Mouse (Mus musculus): ENCODE data around the gene Fam71e1. TPM values are rescaled to one million over a fixed set of nuclear protein-coding genes. Genes with fewer than 3 reads are reported as not detected.

The Fam71e1 gene
- total and polyA plus RNA-seq, 3 experiments = 1.2 to 2.0 TPM; not detected in 1

- no peak overlapping the region for H3K27ac ChIP-seq (ENCODE audit: control insufficient read depth, low read depth, low read length)
- no peak for DNase-seq (ENCODE audit: low read depth, low spot score)
- no peaks in the 10 kb centered on the region for H3K9me3 ChIP-seq (replicated peaks; ENCODE audit: insufficient read depth, low read length)
- H3K36me3 ChIP-seq (ENCODE audit: control insufficient read depth in 1 of 2, insufficient read depth in 2 of 2, low read length in 2 of 2) = no peaks in the 10 kb centered on the region
- H3K4me3 ChIP-seq (ENCODE audit: control insufficient read depth in 1 of 2, insufficient read depth in 1 of 2, low read depth in 2 of 2, low read length in 2 of 2) = no peak overlapping the region
- H3K9ac ChIP-seq (ENCODE audit: control insufficient read depth, low read depth, low read length, poor library complexity, severe bottlenecking) = no peak overlapping the region
- H3K27me3 ChIP-seq (ENCODE audit: control insufficient read depth in 1 of 2, insufficient read depth in 2 of 2, low read length in 2 of 2) = no peaks in the 10 kb centered on the region
- H3K79me2 ChIP-seq (ENCODE audit: control insufficient read depth, insufficient read depth, low read length, poor library complexity) = no peaks in the 10 kb centered on the region
- TF ChIP-seq MXI1 (IDR thresholded peaks at IDR 0.05; ENCODE audit: low read depth, low read length) = no peak
- no peak for TF ChIP-seq MYC (IDR thresholded peaks at IDR 0.05; ENCODE audit: low read depth, low read length)
- TF ChIP-seq POLR2A (IDR thresholded peaks at IDR 0.05; ENCODE audit: control insufficient read depth in 1 of 2, insufficient read depth in 1 of 2, low read depth in 1 of 2, low read length in 2 of 2, poor library complexity in 1 of 2) = no peak
- no peak for TF ChIP-seq ZKSCAN1 (IDR thresholded peaks at IDR 0.05; ENCODE audit: low read depth, low read length)
- TF ChIP-seq ELF1 (IDR thresholded peaks at IDR 0.05; ENCODE audit: low read depth, low read length) = no peak
- no peak for TF ChIP-seq KAT2A (conservative IDR thresholded peaks at IDR 0.05; ENCODE audit: low read depth, low read length)
- TF ChIP-seq MAZ (IDR thresholded peaks at IDR 0.05; ENCODE audit: low read depth, low read length) = no peak
- no peak for TF ChIP-seq SMC3 (IDR thresholded peaks at IDR 0.05; ENCODE audit: low read depth, low read length)
- TF ChIP-seq TAL1 (IDR thresholded peaks at IDR 0.05; ENCODE audit: low read length) = no peak
- TF ChIP-seq ZC3H11A (IDR thresholded peaks at IDR 0.05; ENCODE audit: low read depth, low read length) = no peak
- TF ChIP-seq GATA1 (IDR thresholded peaks at IDR 0.05; ENCODE audit: low read depth, low read length) = no peak
- TF ChIP-seq UBTF (IDR thresholded peaks at IDR 0.05; ENCODE audit: borderline replicate concordance, insufficient read depth, low read depth, low read length) = no peak
- no peak for TF ChIP-seq NRF1 (IDR thresholded peaks at IDR 0.05; ENCODE audit: insufficient read depth, low read depth, low read length, poor library complexity, severe bottlenecking)
- no peak for TF ChIP-seq GABPA (IDR thresholded peaks at IDR 0.05; ENCODE audit: low read depth, low read length)
- TF ChIP-seq POLR2AphosphoS5 (IDR thresholded peaks at IDR 0.05; ENCODE audit: borderline replicate concordance, low read depth, low read length) = no peak
- no peak for TF ChIP-seq MAX (IDR thresholded peaks at IDR 0.05; ENCODE audit: low read length)
- no peak for TF ChIP-seq E2F4 (IDR thresholded peaks at IDR 0.05; ENCODE audit: borderline replicate concordance, low read depth, low read length)
- TF ChIP-seq RAD21 (IDR thresholded peaks at IDR 0.05; ENCODE audit: low read depth, low read length) = no peak
- TF ChIP-seq MAFK (IDR thresholded peaks at IDR 0.05; ENCODE audit: borderline replicate concordance, low read depth, low read length) = no peak
- TF ChIP-seq CHD2 (IDR thresholded peaks at IDR 0.05; ENCODE audit: low read length) = no peak
- H3K4me1 ChIP-seq (ENCODE audit: control insufficient read depth in 1 of 2, insufficient read depth in 2 of 2, low read length in 2 of 2) = 0 out of 4 replicates have a peak, but pooled peaks cover 0 to 3% of the 10 kb centered on the region in 2 experiments
These were observed 36.3 kb upstream of the Fam71e1 start for GRCm38 (mm10) chr7:44460067-44460466.

- H3K27me3 ChIP-seq (ENCODE audit: control insufficient read depth in 1 of 2, insufficient read depth in 2 of 2, low read length in 2 of 2) = no peaks in the 10 kb centered on the region
- no peak overlapping the region for H3K27ac ChIP-seq (ENCODE audit: control insufficient read depth, low read depth, low read length)
- DNase-seq (ENCODE audit: low read depth, low spot score) = no peak
- H3K9ac ChIP-seq (ENCODE audit: control insufficient read depth, low read depth, low read length, poor library complexity, severe bottlenecking) = no peak overlapping the region
- H3K4me3 ChIP-seq (ENCODE audit: control insufficient read depth in 1 of 2, insufficient read depth in 1 of 2, low read depth in 2 of 2, low read length in 2 of 2) = no peak overlapping the region
- no peaks in the 10 kb centered on the region for H3K36me3 ChIP-seq (ENCODE audit: control insufficient read depth in 1 of 2, insufficient read depth in 2 of 2, low read length in 2 of 2)
- H3K9me3 ChIP-seq (replicated peaks; ENCODE audit: insufficient read depth, low read length) = no peaks in the 10 kb centered on the region
- no peak for TF ChIP-seq USF2 (IDR thresholded peaks at IDR 0.05; ENCODE audit: borderline replicate concordance in 1 of 2, insufficient read depth in 1 of 2, low read depth in 1 of 2, low read length in 2 of 2)
- no peak for TF ChIP-seq JUND (IDR thresholded peaks at IDR 0.05; ENCODE audit: low read depth, low read length)
- TF ChIP-seq MAX (IDR thresholded peaks at IDR 0.05; ENCODE audit: low read length) = no peak
- no peak for TF ChIP-seq MYC (IDR thresholded peaks at IDR 0.05; ENCODE audit: low read depth, low read length)
- no peak for TF ChIP-seq BHLHE40 (IDR thresholded peaks at IDR 0.05; ENCODE audit: borderline replicate concordance, low read depth, low read length)
- TF ChIP-seq MXI1 (IDR thresholded peaks at IDR 0.05; ENCODE audit: low read depth, low read length) = no peak
- TF ChIP-seq EP300 (IDR thresholded peaks at IDR 0.05; ENCODE audit: low read depth in 1 of 2, low read length in 2 of 2) = no peak
- no peak for TF ChIP-seq GATA1 (IDR thresholded peaks at IDR 0.05; ENCODE audit: low read depth, low read length)
- no peak for TF ChIP-seq E2F4 (IDR thresholded peaks at IDR 0.05; ENCODE audit: borderline replicate concordance, low read depth, low read length)
- no peak for TF ChIP-seq ZKSCAN1 (IDR thresholded peaks at IDR 0.05; ENCODE audit: low read depth, low read length)
- TF ChIP-seq ZNF384 (IDR thresholded peaks at IDR 0.05; ENCODE audit: low read depth, low read length) = no peak
- TF ChIP-seq SIN3A (IDR thresholded peaks at IDR 0.05; ENCODE audit: low read length) = no peak
- no peak for TF ChIP-seq MEF2A (IDR thresholded peaks at IDR 0.05; ENCODE audit: extremely low read depth, insufficient replicate concordance, low read depth, low read length, poor library complexity, severe bottlenecking)
- H3K79me2 ChIP-seq (ENCODE audit: control insufficient read depth, insufficient read depth, low read length, poor library complexity) = no peaks in the 10 kb centered on the region
- H3K4me1 ChIP-seq (ENCODE audit: control insufficient read depth in 1 of 2, insufficient read depth in 2 of 2, low read length in 2 of 2) = 0 out of 4 replicates have a peak, but pooled peaks cover 0 to 3% of the 10 kb centered on the region in 2 experiments
These were observed 35.4 kb upstream of the Fam71e1 start for GRCm38 (mm10) chr7:44460767-44461502.
